Mouse (Mus musculus) thymus, postnatal 14 days (tissue): ENCODE results near the gene Vmp1.
A peak's percentile ranks its signal among the peaks of the same experiment; 100 is the strongest.

ENCODE experiments used
- DNase-seq: peaks from one replicate; pipeline ENCODE4 v3.0.0; 2021

The Vmp1 gene

DNA sequence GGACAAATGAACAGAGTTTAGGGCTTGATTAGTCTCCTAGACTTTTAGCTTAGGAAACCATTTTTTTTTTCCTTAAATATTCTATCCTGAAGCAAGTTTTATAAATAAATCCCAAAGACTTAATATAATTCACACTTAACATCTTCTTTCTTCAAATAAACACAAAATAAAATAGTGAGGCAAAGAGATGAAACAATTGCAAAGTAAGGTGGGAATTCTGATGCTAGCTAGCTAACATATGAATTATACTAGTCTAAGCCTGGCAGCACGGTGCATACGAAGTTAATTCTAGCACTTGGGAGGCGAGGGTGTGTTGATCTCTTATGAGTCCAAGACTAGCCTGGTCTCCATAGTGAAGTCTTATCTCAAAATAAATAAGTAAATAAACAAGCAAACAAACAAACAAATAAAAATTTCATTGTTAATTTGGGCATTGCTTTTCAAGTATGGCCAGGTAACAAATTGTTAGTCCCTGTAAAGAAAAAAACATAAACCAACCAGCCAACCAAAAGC, 100.3 kb downstream of the Vmp1 start:
- no peak for DNase-seq

DNA sequence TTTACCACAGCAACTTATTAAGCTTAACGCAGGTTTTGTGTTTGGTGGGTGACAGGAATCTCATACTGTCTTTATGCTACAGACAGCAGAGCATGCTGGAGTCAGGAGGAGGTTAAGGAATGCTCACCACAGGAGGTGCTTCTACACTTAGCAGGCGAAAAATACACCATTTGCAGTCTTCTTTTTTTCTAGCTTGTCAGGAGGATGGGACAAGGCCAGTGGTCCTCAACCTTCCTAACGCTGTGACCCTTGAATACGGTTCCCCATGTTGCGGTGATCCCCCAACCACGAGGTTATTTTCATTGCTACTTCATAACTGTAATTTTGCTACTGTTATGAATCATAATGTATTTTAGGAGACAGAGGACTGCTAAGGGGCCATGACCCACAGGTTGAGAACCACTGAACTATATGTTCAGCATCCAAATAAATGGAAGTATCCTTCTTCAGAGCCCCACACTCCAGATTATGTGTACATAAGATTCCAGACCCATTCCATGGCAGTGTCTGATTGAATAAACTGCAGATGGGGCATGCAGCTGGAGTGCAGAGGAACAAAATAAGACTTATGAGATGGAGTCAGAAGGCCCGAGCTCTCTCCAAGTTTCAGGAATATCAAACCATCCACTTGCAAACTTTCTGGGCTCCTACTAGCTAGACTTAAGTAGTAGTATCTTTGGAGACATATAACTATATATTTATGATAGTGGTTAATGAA, 100.9 kb downstream of the Vmp1 start:
- DNase-seq: no peak

DNA sequence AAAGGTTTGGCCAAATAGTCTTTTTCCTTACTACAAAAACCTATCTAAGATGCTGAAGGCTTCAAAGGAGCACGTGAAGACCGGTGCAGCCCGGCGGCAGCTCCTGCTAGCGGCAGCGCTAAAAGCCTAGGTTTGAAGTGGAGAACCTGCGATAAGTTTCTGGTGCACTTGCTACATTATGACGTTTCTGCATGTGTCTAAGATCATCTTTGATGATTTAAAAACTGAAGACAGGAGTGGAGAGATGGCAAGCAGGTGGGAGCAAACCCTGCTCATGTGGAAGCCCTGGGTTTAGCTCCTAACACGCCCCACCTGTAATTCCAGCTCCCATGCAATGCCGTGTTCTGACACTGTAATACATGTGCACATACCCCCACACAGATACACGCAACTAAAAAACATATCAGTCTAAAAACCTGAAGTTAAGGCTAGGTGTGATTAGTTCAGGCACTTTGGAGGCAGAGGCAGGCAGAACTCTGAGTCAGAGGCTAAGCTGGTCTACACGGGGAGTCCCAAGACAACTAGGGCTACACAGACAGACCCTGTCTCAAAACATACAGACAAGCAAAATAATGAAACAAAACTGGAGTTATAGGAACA, 101.6 kb downstream of the Vmp1 start:
- peak; percentile 46 for DNase-seq

DNA sequence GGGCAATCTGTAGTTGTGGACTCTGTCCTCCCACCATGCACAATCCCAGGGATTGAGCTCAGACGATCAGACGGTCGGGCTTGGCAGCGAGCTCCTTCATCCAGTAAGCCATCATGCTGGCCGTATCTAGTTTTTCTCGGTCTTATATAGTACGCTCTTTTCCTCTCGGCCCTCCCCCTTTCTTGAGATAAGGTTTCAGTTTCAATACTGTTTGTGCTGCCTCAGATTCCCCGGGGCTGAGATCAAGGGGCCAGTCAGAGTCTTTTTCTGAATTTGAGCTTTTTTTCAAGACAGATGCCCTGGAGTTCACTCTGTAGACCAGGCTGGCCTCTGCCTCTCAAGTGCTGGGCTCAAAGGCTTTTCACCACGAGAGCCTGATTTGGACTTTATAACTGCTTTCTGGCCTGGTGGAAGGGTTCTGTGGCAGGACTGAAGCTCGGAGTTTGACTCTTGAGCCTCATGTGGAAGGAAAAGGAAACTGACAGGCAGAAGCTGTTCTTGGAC, 102.3 kb downstream of the Vmp1 start:
- DNase-seq: peak; percentile 62

DNA sequence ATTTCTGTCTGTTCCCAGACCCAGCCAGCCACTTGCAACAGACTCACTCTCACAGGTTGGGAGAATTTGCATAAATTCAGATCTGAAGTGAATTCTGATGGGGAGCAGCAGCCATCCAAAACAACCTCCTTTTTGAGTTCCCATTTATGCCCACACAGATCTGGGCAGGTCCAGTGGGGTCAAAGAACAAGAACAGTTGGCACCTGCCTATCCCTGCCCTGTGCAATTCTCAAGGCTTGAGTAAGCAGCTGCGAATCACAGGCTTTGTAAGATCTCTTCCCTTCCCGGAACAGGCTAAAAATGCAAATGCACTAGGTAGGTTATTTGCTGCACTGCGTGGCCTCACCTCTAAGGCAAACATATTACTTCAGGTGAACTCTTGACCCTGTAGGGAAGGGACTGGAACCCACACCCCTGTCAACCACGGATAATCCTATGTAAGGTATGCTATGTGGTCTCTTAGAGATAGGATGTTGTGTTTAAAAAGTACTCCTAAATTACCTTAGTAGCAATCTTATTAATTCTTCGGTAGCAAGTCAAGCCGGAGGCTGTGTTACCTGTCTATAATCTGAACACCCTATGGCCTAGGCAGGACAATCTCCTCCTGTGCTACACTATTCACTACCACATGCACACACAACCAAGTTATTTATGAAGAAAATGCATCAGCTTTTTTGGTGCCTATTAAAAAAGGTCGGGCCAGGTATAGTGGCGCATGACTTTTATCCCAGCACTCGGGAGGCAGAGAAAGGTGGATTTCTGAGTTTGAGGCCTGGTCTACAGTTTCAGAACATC, 103.1 kb downstream of the Vmp1 start:
- peak; percentile 34 for DNase-seq

DNA sequence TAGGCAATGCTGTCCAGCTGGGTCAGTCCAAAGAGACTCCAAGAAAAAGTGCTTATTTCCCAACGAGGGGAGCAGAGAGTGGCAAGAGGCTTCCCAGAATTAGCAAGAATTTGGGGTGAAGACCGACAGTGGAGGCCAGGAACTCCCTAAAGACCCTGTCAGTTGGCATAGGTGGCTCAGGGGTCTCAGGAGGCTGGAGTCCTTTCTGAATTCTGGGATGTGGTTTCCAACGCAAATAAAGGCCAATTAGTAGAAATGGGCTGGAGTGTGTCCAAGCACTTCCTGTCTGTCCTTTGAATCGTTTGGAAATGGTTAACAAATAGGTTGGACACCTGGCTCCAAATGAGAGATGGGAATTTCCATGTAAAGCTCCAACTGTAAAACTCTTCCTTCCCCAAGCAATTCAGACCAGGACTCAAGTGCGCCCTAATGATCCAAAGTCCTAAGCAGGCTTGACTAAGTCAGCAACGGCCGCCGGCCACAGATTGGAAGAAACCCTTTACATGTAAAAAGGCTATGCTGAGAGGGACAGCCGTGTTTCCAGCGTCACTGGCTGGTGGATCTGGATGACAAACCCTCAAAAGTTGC, 103.8 kb downstream of the Vmp1 start:
- DNase-seq: peak; percentile 18

DNA sequence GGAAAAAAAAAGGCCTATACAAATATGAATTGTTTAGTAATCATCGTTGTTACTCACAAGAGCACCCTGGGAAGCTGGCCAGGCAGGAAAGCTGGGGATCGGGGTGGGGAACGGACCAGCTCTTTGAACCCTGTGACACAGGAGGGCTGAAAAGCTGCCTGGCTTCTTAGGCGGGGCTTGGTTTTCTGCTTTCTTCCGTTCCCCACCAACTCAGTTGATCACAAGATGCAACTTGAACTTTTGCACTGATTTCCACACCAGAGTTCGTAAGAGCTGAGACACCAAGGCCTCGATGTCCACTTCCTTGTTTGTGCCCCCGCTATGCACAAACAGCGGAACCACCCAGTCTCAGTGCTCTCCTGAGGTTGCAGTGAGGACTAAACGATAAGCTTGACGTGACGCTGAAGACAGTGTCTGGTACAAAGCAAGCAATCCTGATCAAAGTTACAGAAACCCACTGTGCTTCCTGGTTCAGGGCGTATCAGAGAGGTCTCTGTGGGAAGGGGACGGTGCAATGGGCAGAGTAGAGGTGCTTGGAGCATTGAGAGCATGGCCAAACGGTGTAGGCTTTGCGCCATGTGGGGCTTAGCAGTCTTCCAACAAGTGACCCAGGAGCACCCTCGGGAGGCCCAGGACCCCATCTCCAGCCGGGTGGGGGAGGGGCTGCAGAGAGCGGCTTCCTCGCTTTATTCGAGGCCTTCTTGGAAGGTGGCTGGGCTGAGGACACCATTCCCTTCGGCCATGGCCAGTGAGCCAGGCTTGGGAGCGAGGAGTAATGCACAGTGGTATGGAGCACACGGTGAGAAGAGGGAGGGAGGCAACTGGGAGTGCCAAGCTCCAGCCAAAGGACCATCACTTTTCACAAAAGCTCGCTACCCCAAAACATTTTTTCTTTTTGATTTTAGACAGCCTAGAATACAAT, 104.6 kb downstream of the Vmp1 start:
- DNase-seq: peak; percentile 63

DNA sequence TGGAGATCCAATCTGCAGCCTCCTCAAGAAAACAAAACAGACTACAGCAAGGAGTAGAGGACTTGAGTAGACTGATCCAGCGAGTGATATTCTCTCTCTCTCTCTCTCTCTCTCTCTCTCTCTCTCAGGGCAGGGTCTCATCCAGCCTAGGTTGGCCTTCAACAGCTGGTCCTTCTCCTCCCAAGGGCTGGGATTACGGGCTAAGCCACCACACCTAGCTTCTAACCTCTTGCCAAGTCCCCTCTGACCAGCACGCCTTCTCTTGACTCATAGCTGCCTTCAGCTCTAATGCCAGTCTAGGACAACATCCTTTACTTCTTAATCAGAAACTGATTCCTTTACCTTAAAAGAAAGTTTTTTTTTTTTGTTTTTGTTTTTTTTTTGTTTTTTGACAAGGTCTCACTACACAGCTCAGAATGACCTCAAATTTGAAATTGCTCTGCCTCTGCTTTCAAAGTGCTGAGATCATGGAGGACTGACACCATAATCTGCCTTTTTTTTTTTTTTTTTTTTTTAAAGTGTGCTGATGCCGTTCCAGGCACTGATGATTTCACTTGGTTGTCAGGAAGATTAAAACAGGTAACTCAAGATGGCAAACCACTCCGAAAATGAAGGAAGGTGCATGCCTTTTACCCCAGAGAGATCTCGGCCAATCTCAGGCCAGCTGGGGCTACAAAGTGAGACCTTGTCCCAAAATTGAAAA, 105.4 kb downstream of the Vmp1 start:
- DNase-seq: no peak

DNA sequence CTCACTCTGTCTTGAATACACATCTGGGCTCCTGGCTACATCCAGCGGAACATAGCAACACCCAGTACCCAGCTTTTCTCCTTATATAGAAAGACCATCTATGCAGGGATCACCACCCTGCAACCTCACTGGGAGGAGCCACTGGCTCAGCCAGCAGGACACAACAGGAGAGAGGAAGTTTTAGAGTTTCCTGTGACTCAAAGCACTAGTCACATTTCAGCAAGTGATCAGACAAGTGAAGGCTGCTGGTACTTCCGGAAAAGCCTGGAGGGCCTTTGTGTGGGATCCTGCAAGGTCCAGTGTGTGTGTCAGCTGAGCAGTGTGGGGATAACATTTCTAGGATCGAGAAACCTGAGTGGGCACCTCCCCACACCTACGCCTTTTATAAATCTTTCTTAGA, 106.4 kb downstream of the Vmp1 start:
- peak; percentile 27 for DNase-seq

DNA sequence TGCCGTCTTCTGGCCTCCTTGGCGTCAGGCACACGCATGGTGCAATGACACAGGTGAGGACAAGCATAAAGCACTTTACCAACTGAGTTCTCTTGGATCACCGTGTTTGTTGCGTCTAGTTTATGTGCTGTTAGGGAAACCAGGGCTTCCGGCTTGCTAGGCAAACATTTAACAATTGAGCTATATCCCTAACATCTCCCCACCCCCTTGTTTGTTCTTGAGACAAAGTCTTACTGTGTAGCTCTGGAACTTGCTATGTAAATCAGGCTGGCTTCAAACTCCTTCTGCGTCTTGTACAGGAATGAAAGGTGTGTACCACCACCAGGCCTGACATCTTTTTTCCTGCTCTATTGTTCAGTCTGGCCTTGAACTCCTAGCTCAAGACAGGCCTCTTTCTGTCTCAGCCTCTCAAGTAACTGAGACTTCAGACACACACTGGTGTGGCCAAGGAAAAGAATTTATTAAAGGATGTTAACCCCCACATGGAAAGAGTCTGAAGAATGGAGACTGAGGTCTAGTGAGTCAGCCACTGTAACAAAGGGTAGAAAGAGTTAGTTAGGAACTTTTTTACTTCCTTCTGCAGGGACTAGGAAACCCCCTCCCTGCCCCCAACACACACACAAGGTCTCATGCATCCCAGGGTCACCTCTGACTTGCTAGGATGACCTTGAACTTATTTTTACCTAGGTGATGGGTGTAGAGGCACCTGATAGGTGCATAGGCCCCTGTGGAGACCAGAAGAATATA, 107.8 kb downstream of the Vmp1 start:
- no peak for DNase-seq

DNA sequence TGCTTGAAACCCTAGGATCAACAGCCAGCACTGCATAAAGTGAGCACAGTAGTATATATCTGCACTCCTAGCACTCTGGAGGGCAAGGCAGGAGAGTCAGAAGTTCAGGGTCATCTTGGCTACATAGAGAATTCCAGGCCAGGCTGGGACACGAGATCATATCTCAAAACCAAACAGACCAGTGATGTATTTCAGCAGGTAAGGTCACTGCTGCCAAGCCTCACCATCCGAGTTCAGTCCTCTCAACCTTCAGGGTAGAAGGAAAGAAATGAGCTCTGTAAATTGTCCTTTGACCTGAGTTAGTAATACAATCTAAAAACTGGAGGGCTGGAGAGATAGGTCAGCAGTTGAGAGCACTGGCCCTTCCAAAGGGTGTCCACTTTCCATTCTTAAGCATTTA, 109.2 kb downstream of the Vmp1 start:
- no peak for DNase-seq

DNA sequence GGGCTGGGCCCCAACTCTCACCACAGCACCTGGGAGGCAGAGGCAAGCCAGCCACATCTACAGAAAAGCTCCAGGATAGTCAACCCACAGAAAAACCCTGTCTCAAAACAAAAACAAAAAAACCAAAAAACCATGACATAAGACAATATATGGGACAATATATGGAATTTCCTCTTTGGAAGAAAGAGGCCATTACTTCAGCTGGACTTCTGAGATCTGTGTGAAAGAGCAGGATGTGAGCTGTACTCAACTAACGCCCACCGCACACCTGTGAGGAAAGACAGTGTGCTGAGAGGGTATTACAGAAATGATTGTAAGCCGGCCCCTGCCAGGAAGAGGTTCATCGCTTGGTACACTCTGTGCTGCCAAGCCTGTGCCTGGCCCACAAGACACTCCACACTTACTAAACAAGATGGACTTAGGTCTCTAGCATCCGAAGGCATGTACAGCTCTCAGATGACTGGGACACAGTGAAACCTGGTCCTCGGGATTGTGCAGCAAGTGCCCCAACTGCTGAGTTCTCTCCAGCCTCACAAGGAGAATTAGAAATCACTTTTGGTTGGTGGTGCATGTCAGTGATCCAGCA, 109.9 kb downstream of the Vmp1 start:
- peak; percentile 67 for DNase-seq

DNA sequence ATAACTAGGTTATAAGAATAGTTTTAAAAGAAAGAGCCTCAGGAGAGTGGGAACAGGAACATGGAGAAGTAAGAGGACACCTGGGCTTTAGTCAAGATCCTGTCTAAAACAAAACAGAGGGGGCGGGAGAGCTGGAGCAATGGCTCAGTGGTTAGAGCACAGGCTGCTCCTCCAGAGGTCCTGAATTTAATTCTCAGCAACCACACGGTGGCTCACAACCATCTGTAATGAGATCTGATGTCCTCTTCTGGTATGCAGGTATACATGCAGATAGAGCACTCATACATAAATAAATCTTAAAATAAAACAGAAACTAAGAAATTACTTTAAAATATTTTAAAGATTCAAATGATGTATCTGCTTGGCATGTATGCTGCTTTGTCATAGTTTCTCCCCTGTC, 111.0 kb downstream of the Vmp1 start:
- peak; percentile 22 for DNase-seq

DNA sequence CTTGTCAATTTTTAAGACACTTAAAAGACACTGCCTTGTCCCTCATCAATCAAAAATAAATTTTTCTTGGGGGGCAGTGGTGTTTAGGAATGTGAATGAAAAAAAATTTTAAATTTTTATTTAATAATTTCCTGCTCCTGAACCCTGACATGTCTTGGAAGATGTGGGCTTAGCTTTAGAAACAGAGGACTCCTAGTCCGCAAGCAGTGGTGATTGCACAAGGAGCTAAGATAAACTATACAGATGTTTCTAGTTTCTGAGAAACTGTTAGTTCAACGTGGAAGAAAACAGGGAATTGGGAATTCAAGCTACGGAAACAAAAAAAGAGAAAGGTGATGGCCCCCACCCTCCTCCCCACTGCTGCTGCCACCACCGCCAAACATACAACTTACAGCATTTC, 111.8 kb downstream of the Vmp1 start:
- DNase-seq: no peak

DNA sequence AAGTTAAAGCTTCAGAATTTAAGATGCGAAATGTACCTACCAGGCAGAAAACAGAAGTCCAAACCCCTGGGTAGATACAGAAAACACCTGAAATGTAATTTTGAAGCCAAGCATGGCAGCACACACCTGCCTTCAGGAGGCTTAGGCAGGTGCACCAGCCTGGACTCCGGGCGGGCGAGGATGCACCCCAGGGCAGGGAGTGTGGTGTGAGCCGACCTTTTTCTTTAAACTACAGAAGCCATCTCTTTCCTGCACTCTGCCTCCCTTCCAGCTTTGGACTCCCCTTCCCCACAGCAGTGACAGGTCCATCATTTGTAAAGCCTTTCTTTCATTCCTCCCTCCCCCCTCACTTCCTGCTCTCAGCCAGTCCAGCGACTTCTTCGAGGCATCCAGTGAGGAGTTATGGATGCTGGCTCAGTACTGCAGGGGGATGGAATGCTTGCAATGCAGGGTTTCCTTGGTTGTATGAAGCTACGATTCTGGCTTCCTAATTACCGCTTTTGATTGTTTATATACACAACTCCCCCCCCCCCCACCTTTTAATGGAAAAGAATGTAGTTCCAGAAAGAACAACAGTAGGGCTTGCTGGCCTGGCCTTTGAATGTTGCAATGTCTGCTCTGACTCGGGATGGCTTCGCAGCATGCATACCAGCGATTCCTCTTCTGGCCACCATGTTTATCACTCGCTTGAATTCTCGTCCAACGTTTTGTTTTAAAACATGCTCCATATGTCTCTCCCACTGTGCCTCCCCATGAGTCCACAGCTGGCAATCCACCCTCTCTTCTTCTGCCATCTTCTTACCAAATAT, 112.4 kb downstream of the Vmp1 start:
- no peak for DNase-seq

DNA sequence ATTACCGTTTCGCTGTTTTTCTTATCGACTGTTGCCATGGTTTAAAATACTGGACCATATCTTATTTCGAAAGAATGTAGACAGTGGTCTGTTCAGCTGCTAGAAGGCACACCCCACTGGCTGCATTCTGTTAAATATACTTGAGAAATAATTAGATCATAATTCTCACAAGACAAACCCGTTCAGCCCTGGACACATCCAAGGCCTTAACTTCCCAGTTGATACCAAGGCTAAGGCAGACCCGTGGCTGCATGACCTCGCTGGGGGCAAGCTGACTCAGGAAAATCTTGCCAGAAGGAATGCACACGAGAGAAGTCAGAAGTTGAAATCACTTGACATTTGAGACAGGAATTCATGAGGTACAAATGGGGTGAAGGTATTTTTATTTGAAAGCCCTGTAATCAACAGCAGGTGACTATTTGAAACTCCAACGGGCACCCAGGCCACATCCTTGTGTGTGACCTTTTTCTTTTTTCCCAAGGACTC, 113.3 kb downstream of the Vmp1 start:
- no peak for DNase-seq

DNA sequence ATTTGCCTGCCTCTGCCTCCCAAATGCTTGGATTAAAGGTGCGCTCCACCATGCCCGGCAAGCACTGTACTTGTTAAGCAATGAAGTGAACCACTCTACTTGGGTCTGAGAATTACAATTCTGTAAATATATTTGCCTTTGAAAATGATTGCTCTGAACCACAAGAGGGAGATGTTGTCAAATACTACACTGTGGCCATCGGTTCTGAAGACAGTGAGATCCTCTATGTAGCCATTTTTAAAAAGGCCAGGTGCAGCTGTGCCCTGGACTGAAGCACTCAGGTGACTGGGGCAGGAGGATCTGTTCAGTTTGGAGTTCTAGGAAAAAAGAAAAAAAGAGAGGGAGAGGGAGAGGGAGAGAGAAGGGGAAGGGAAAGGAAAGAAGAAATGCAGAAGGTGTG, 115.2 kb downstream of the Vmp1 start:
- peak; percentile 32 for DNase-seq

DNA sequence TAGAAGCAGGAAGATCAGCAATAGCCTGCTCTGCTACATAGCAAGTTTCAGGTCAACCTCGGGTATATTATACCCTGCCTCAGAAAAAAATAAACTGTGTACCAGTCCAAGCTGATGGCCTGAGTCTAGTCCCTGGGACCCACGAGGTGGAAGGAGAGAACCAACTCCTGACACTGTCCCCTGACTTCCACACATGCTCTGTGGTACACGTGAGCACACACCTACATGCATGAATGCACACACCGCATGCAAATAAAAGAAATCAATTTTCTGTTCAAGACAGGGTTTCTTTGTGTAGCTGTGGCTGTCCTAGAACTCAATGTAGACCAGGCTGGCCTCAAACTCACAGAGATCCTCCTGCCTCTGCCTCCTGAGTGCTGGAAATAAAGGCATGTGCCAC, 125.4 kb downstream of the Vmp1 start:
- DNase-seq: no peak

DNA sequence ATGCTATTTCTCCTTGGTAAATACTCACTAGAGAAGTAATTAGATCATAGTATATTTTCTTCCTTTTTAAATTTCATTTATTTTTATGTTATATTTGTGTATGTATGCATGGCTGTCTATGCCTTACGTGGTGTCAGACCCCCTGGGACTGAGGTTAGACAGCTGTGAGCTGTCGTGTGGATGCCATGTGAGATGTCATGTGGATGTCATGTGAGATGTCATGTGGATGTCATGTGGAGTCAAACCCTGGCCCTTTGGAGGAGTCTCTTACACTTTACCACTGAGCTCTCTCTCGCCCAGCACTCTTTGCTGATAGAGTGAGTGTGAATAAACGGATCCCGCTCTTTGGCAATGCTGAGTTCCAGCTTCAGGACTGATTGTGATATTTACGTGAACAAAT, 130.1 kb downstream of the Vmp1 start:
- DNase-seq: no peak
